Mouse (Mus musculus): Measurements from ENCODE around the gene Rnaseh2a. TPM values are rescaled to one million over a fixed set of nuclear protein-coding genes. Genes with fewer than 3 reads are reported as not detected.
"Not testable (repeated sequence)": the region's sequence is repeated elsewhere in the genome, so short reads cannot be mapped to it uniquely, and the experiment has no call there.

The Rnaseh2a gene
- total RNA-seq, 2 experiments from 2014 or later: 36.8 to 44.3 TPM

- DNase-seq (ENCODE audit: low spot score in 2 of 2): peak in 1 of 2 experiments; percentile 47
These were observed 34.7 kb downstream of the Rnaseh2a start for GRCm38 (mm10) chr8:84934860-84935259.

DNA sequence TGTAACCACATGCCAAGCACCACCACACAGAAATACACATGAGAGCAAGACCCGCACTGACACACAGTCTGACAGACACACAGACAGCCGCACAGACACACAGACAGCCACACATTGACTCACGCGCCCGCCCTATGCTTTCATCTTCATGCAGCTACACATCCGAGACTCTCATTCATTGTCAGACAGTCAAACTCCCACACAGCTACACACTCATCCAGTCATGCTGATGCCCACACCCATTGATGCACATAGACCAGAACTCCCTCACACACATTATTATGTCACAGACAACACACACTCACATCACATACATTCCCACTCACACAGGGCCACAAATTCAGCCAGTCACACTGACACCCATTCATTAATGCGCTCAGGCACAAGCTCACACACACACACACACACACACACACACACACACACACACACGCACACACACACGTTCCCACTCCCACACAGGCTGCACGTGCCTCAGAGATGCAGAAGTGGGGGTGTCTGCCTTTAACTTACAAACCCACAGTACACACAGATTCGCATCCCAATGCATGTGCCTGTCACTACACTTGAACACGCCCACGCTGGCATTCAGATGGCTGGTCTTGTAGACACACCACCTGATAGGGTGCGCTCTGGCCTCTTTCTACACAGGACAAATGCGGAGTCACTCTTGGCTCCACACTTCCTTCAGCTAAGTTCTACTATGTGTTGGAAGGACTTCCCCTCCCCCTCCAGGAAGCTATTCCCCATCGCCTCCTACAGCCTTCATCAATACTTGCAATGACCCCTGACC is 35.6 kb downstream of the Rnaseh2a start:
- no peak for DNase-seq (ENCODE audit: low spot score in 2 of 2)

GRCm38 (mm10) chr8:84930582-84930981 is 39.0 kb downstream of the Rnaseh2a start:
- no peak for DNase-seq (ENCODE audit: low spot score in 2 of 2)

- DNase-seq (ENCODE audit: low spot score in 2 of 2): peak; percentile 78 to 85
These were observed 40.9 kb downstream of the Rnaseh2a start for GRCm38 (mm10) chr8:84928456-84929306.

DNA sequence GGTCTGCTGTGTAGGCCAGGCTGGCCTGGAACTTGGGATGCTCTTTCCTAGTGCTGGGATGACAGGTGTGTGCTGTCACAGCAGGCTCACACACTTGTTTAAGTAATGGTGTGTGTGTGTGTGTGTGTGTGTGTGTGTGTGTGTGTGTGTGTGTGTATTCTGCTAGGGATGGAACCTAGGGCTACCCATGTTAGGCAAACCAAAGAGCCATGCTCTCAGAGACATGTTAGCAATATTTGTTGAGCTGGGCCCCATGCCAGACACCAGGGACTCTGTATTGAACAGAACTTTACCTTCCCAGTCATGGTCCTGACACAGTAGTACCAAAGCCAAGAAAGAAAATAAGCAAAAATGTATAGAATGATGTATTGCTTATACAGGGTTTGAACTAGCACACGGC is 42.1 kb downstream of the Rnaseh2a start:
- DNase-seq (ENCODE audit: low spot score in 2 of 2): no peak

DNA sequence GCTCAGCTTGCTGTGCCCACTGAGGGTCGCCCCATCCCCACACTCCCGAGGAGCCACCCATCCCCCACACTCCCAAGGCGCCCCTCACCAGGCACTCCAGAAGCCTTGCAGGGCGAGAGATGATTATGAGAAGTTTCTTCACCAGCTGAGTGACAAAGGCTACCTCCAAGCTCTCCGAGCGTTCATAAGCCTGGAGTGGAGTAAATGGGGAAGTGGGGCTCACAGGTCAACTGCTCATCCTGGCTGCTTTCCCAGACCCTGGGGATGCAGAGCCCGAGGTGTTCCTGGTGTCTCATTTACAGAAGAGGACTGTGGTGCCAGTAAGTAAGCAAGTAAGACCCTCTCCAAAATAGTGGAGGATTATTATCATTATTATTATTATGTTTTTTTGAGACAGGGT is 44.0 kb downstream of the Rnaseh2a start:
- no peak for DNase-seq (ENCODE audit: low spot score in 2 of 2)

- DNase-seq (ENCODE audit: low spot score in 2 of 2): no peak
These were observed 48.0 kb downstream of the Rnaseh2a start for GRCm38 (mm10) chr8:84921596-84921995.

- DNase-seq (ENCODE audit: low spot score in 2 of 2): no peak
These were observed 50.9 kb downstream of the Rnaseh2a start for GRCm38 (mm10) chr8:84918646-84919045.

DNA sequence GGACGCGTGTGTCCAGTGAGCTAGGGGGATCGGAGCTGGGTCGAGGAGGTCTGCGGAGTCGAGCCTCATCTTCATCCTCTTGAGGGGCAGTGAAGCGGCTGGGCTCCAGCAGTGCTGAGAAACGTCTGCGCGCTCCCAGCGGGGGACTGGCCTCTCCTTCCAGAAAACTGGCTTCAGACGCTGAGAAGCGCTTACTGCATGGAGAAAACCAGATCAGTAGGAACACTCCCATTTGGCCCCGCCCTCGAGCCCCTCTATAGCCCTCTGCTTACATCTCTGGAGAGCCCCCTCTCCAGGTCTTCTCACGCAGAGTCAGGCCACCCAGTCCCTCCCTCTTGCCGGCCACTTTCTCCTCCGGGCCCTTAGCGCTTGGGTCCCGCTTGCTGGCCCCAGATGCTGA is 51.8 kb downstream of the Rnaseh2a start:
- no peak for DNase-seq (ENCODE audit: low spot score in 2 of 2)

DNA sequence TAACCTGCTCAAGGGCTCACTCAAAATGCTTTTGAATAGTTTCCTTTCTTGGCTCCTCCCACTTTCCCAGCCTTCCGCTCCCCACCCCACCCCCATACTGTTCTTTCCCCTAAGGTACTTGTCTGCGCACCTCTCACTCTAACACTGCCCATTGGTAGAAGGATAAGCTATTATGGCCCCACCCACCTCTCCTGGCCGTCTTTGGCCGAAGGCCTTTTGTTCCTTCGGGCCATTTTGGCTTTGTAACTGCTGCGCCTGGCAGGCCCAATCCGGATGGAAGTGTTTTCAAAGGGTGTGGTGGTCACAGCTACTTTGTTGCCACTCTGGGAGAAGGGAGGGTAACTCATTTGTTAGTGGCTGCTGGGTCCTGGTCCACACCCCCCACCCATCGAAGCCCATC is 54.3 kb downstream of the Rnaseh2a start:
- no peak for DNase-seq (ENCODE audit: low spot score in 2 of 2)

- DNase-seq (ENCODE audit: low spot score in 2 of 2): peak in 1 of 2 experiments; percentile 50
These were observed 55.6 kb downstream of the Rnaseh2a start for GRCm38 (mm10) chr8:84913960-84914359.

DNA sequence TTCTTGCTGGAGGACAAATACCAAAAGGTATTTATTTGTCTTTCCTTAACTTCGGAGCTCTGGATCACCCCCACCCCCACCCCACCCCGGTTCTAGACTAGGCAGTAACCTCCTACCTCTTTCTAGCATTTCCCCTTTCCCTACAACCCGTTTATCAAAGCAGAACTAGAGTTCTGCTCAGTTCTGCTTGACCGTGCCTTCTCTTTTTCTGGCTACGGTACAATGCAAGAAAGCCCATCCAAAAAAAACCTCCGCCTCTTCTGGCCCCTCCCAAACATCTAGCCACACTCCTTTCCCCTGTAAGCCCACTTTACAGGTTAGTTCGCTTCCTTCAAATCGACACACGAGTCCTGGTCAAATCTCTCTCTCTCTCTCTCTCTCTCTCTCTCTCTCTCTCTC is 56.1 kb downstream of the Rnaseh2a start:
- DNase-seq (ENCODE audit: low spot score in 2 of 2): no peak

GRCm38 (mm10) chr8:84912895-84913501 is 56.6 kb downstream of the Rnaseh2a start:
- peak in 1 of 2 experiments; percentile 62 for DNase-seq (ENCODE audit: low spot score in 2 of 2)

DNA sequence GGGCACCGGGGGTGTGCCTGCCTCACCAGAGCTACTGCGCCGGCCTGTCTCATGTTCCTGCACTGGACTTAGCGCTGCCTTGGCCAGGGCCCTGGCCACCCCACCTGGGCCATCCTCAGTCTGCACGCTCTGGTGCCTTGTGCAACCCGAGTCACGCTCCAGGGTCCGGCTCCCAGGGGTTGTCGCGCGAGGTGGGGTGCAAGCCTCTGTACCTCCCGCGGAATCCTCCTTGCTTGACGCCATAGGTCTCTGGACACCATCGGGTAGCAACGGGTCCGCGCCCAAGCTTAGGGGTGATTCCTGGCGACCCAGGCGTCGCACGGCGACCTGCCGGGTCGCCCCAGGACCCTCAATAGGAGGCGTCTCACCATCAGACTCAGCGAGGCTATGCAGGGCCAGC is 57.2 kb downstream of the Rnaseh2a start:
- DNase-seq (ENCODE audit: low spot score in 2 of 2): no peak

DNA sequence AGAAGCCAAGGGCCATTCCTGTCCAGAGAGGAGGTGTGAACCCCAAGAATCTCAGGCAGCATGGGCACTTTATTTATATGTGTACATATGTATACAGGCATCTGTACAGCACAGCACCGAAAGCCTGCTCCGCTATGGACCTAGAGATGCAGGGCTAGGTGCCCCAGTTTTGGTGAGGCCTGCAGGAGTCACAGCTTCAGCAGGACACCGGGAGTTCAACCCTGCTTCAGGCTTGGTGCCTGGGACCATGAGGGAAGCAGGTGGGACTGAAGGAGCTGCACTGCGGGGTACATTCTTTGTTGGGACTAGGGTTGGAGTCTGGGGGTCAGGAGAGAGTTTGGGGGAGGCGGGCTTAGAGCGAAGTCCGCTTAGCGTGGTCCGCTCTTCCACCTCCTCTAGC is 57.7 kb downstream of the Rnaseh2a start:
- DNase-seq (ENCODE audit: low spot score in 2 of 2): no peak

DNA sequence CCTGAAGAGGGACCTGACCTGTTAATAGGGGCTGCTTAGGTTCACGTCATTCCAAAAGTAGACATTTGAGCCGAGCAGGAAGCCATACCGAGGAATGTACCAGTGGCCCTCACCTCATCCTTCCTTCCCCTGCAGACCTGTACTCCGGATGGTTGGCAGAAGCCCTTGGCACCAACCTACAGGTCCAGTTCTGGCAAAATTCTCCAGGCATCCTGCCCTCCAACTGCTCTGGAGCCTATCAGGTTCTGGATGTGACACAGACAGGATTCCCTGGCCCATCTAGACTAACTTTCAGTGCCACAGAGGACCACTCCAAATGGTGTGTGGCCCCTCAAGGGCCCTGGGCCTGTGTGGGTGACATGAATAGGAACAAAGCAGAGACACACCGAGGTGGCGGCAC is 59.0 kb downstream of the Rnaseh2a start:
- no peak for DNase-seq (ENCODE audit: low spot score in 2 of 2)

DNA sequence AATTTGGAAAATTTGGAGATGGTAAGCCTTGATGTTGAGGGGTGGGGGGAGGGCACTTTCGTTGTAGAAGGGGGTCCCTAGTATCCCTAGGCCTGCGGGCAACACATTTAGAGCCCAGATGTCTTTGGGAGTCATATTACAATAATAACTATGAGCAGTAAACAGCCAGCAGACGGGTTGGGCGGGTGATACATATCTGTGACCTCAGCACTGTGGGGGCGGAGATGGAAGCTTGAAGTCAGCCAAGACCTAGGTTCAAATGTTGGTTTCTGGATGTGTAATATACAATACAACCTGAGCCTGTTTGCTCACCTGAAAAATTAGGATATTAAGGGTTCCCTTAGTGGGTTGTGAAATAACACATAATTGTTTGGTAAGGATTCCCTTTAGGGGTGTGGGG is 59.6 kb downstream of the Rnaseh2a start:
- no peak for DNase-seq (ENCODE audit: low spot score in 2 of 2)

DNA sequence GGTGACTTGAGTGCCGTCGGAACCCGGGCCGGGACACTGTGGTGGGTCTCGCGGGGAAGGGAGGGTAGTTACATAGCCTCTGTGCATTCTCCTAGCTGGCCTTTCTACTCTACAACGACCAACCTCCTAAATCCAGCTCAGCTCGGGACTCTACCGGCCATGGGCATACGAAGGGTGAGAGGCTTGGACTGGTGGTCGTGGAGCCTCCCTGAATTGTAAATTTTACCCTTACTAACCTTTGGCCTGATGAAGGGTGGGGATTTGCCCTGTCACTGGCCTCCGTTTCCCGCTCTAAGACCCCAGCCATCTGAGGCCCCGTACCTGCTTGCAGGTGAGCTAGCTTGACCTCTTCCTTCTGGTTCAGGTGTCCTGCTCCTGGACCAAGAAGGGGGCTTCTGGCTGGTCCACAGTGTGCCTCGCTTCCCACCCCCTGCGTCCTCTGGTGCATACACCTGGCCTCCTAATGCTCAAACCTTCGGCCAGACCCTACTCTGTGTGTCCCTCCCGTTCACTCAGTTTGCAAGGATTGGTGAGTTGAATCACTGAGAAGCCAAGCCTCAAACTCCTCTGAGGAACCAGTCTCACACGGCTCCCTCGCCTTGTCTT is 60.3 kb downstream of the Rnaseh2a start:
- no peak for DNase-seq (ENCODE audit: low spot score in 2 of 2)

- DNase-seq (ENCODE audit: low spot score in 2 of 2): peak; percentile 79 to 83
These were observed 61.0 kb downstream of the Rnaseh2a start, which contains the start of gene Dnase2a for GRCm38 (mm10) chr8:84908421-84909161. Dnase2a (plus strand) TSS chr8:84908560.

- not testable (repeated sequence) for DNase-seq (ENCODE audit: low spot score in 2 of 2)
These were observed 61.6 kb downstream of the Rnaseh2a start for GRCm38 (mm10) chr8:84907979-84908378.

DNA sequence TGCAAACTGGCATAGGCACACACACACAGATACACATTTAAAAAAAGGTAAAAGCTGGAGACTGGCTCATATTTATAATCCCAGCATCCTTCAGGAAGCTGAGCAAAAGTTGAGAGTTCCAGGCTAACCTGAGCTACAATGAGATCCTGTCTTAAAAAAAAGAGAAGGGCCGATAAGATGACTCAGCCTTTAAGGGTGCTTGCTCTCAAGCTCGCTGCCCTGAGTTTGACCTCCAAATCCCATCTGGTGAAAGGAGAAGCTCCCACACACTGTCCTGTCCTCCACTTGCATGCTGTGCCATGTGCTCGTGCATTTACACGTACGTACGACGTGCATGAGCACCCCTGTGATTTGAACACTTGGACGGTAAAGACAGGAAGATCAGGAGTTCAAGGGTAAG is 62.1 kb downstream of the Rnaseh2a start:
- DNase-seq (ENCODE audit: low spot score in 2 of 2): no peak

All from layer of hippocampus, postnatal 10 days (tissue).